Mouse (Mus musculus) forebrain, embryonic 12.5 days (tissue): ENCODE data around the gene Ccdc38. TPM values are rescaled to one million over a fixed set of nuclear protein-coding genes. Genes with fewer than 3 reads are reported as not detected.

Source experiments
- ATAC-seq: fragments of 200-750 bp; cut with Nextera tagmentation; 2 replicates; pipeline ENCODE4 v1.8.0; 2017; ENCODE audit warnings: moderate TSS enrichment; ENCODE audit not compliant: low FRiP score
- H3K27ac ChIP-seq: fragments of 300-500 bp; sonication (generic); 2 replicates; pipeline ENCODE4 v1.5.1; 2016; ENCODE audit warnings: mild to moderate bottlenecking
- H3K27me3 ChIP-seq: fragments of 300-500 bp; sonication (generic); 2 replicates; pipeline ENCODE4 v1.6.1; 2016; ENCODE audit warnings: mild to moderate bottlenecking
- H3K36me3 ChIP-seq: fragments of 300-500 bp; sonication (generic); replicated peaks from 2 replicates; pipeline ENCODE4 v1.6.1; 2016; ENCODE audit warnings: mild to moderate bottlenecking
- H3K4me1 ChIP-seq: fragments of 300-500 bp; sonication (generic); 2 replicates; pipeline ENCODE4 v1.6.1; 2016
- H3K4me2 ChIP-seq: fragments of 300-500 bp; sonication (generic); 2 replicates; pipeline ENCODE4 v1.6.1; 2016; ENCODE audit warnings: mild to moderate bottlenecking, moderate library complexity
- H3K4me3 ChIP-seq: fragments of 300-500 bp; sonication (generic); replicated peaks from 2 replicates; pipeline ENCODE4 v1.5.1; 2016; ENCODE audit warnings: mild to moderate bottlenecking
- H3K9ac ChIP-seq: fragments of 300-500 bp; sonication (generic); 2 replicates; pipeline ENCODE4 v1.6.1; 2016; ENCODE audit warnings: mild to moderate bottlenecking
- H3K9me3 ChIP-seq: fragments of 300-500 bp; sonication (generic); 2 replicates; pipeline ENCODE4 v1.6.1; 2016
- WGBS: fragments of 180-500 bp; shearing (Covaris S2); methylation state at CpG from one replicate; pipeline ENCODE4 v1.1.7; 2016; 5-methylcytosine and 5-hydroxymethylcytosine counted together
- polyA plus RNA-seq: library from polyadenylated mRNA; unstranded; fragments of >200 nt; fragmentation: Nextera tagmentation; extraction: Ambion mirVana; gene quantifications from 2 replicates; pipeline ENCODE4 v1.2.1, GENCODE M21; 2016

The Ccdc38 gene
- polyA plus RNA-seq, 1 experiment from 2014 or later: 0.72 TPM

DNA sequence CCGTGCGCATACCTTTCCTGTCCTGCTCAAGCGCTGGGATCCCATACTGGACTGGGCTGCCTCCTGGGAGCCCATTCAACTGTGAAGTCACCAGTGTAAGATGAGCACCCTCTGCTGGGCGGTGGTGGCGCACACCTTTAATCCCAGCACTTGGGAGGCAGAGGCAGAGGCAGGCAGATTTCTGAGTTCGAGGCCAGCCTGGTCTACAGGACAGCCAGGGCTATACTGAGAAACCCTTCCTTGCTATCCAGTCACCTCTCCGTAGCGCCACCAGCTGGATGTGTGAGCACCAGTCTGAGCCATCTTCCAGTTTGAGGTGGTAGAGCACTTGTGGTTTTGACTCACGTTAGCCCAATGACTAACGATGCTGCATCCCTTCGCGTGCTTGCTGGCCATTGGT lies 52.0 kb downstream of the Ccdc38 start:
- 56% methylated on average over 12 of the region's 12 CpGs for WGBS
- H3K4me1 ChIP-seq: peaks cover 21% of the 10 kb centered on the region

DNA sequence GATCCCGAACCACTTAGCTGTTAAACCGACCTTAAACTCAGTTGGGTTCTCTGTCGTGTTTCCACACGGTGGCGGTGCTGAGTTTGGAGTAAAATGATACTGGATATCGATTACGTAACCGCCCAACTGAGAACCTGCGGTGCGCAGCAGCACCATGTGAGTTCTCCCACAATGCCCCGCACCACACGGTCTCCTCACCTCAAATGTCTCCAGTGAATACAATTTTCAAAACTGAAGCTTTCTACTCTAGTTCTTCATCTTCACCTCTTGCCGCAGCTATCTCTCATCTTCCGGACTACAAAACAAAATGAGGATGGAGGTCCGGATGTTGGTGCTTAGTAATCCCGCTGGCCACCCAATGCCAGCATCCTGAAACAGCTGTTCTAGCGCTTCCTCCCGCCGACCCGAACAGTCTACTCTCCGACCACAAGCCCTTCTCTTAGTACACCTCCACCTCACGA lies 53.6 kb downstream of the Ccdc38 start:
- H3K4me1 ChIP-seq: peaks cover 8% of the 10 kb centered on the region
- ATAC-seq: peak; percentile 79
- H3K9ac ChIP-seq: peak overlapping the region; percentile 60
- no peaks in the 10 kb centered on the region for H3K36me3 ChIP-seq
- 2% methylated on average over 22 of the region's 22 CpGs for WGBS
- no peaks in the 10 kb centered on the region for H3K9me3 ChIP-seq
- H3K27me3 ChIP-seq: peaks cover 4% of the 10 kb centered on the region
- H3K4me2 ChIP-seq: peak overlapping the region; percentile 74
- H3K4me3 ChIP-seq: peak overlapping the region; percentile 44
- H3K27ac ChIP-seq: no peak overlapping the region

More for the DNA sequence above, 52.0 kb downstream of the Ccdc38 start:
- Histone ChIP-seq H3K36me3 (peaks cover 6% of the 10 kb centered on the region), H3K4me2 (no peak overlapping the region), H3K4me3 (no peak overlapping the region), H3K27me3 (peaks cover 4% of the 10 kb centered on the region), H3K9ac (no peak overlapping the region), H3K27ac (no peak overlapping the region), H3K9me3 (no peaks in the 10 kb centered on the region)
- ATAC-seq: no peak

DNA sequence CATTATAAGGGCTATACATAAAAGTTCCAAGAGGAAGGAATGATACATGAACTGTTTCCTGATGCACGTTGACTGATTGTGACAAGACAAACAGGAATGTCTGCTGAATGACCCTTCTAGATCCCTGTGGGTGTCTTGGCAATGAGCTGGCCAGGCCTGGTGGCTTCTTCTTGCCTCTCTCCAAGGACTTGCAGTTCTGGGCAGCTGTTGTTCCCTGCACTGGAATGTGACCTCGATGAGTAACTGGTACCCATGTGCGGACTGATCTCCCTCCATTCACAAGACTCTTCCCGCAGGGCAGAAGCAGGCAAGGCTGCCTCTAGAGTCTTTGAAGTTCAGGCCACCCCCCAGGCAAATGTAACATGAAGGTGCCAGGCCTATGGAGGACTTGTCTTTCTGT lies 55.4 kb downstream of the Ccdc38 start:
- ATAC-seq: no peak
- H3K36me3 ChIP-seq: no peaks in the 10 kb centered on the region

GRCm38 (mm10) chr10:93596641-93597040 lies 56.2 kb downstream of the Ccdc38 start:
- Histone ChIP-seq H3K27me3 (peaks cover 4% of the 10 kb centered on the region), H3K4me3 (no peak overlapping the region), H3K27ac (no peak overlapping the region), H3K4me1 (peaks cover 4% of the 10 kb centered on the region; the same call in 1 of the 2 replicates), H3K9me3 (no peaks in the 10 kb centered on the region), H3K4me2 (no peak overlapping the region), H3K9ac (no peak overlapping the region), H3K36me3 (no peaks in the 10 kb centered on the region)
- 81% methylated on average over 3 of the region's 3 CpGs for WGBS
- ATAC-seq: no peak

More for the DNA sequence above, 55.4 kb downstream of the Ccdc38 start:
- 82% methylated on average over 4 of the region's 4 CpGs for WGBS
- Histone ChIP-seq H3K27ac (no peak overlapping the region), H3K4me3 (no peak overlapping the region), H3K4me1 (peaks cover 4% of the 10 kb centered on the region; the same call in 1 of the 2 replicates), H3K9ac (no peak overlapping the region), H3K27me3 (peaks cover 4% of the 10 kb centered on the region), H3K9me3 (no peaks in the 10 kb centered on the region), H3K4me2 (no peak overlapping the region)

- WGBS: 62% methylated on average over 5 of the region's 5 CpGs
Measured at GRCm38 (mm10) chr10:93602309-93602708, 61.9 kb downstream of the Ccdc38 start.

GRCm38 (mm10) chr10:93603256-93603655 lies 62.8 kb downstream of the Ccdc38 start:
- no peaks in the 10 kb centered on the region for H3K4me1 ChIP-seq
- no peak overlapping the region for H3K4me3 ChIP-seq
- H3K27ac ChIP-seq: no peak overlapping the region
- H3K9ac ChIP-seq: no peak overlapping the region
- WGBS: 95% methylated on average over 1 of the region's 1 CpGs
- no peaks in the 10 kb centered on the region for H3K36me3 ChIP-seq
- H3K9me3 ChIP-seq: no peaks in the 10 kb centered on the region
- no peak overlapping the region for H3K4me2 ChIP-seq
- no peak for ATAC-seq
- no peaks in the 10 kb centered on the region for H3K27me3 ChIP-seq

More at GRCm38 (mm10) chr10:93602309-93602708, 61.9 kb downstream of the Ccdc38 start:
- Histone ChIP-seq H3K4me2 (no peak overlapping the region), H3K4me1 (no peaks in the 10 kb centered on the region), H3K9ac (no peak overlapping the region), H3K27ac (no peak overlapping the region), H3K4me3 (no peak overlapping the region), H3K27me3 (no peaks in the 10 kb centered on the region), H3K36me3 (no peaks in the 10 kb centered on the region), H3K9me3 (no peaks in the 10 kb centered on the region)
- no peak for ATAC-seq

- Histone ChIP-seq H3K4me2 (no peak overlapping the region), H3K9ac (no peak overlapping the region), H3K27ac (no peak overlapping the region), H3K4me1 (no peaks in the 10 kb centered on the region), H3K4me3 (no peak overlapping the region), H3K27me3 (no peaks in the 10 kb centered on the region; the same call in 1 of the 2 replicates), H3K36me3 (no peaks in the 10 kb centered on the region), H3K9me3 (no peaks in the 10 kb centered on the region)
- 93% methylated on average over 9 of the region's 9 CpGs for WGBS
- ATAC-seq: no peak
Measured at GRCm38 (mm10) chr10:93606326-93606725, 65.9 kb downstream of the Ccdc38 start.

DNA sequence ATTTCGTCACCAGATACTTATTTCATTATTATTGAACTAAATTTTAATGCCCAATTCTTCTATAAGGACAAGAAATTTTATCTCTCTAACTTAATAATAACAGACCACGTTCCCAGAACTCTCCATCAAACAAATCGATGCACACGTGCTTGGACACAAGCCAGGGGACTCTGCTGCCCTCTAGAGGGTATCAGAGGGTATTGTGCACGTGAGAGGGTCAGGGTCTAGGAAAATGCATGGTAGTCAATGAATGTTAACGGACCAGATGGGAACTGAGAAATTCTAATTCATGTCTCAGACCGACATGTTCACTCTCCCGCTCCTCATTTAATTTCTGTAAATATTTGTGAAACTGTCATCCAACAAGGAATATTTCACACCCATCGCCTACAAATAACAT lies 67.6 kb downstream of the Ccdc38 start:
- 54% methylated on average over 9 of the region's 9 CpGs for WGBS
- no peak overlapping the region for H3K4me2 ChIP-seq
- H3K9me3 ChIP-seq: no peaks in the 10 kb centered on the region
- no peak overlapping the region for H3K9ac ChIP-seq
- no peak for ATAC-seq
- H3K36me3 ChIP-seq: no peaks in the 10 kb centered on the region
- H3K27ac ChIP-seq: no peak overlapping the region
- no peaks in the 10 kb centered on the region; the same call in 1 of the 2 replicates for H3K27me3 ChIP-seq
- no peaks in the 10 kb centered on the region for H3K4me1 ChIP-seq
- no peak overlapping the region for H3K4me3 ChIP-seq

GRCm38 (mm10) chr10:93609236-93609635 lies 68.8 kb downstream of the Ccdc38 start:
- H3K36me3 ChIP-seq: no peaks in the 10 kb centered on the region
- H3K27me3 ChIP-seq: no peaks in the 10 kb centered on the region; the same call in 1 of the 2 replicates
- no peaks in the 10 kb centered on the region for H3K9me3 ChIP-seq
- no peak overlapping the region for H3K9ac ChIP-seq
- ATAC-seq: no peak
- 92% methylated on average over 7 of the region's 7 CpGs for WGBS
- H3K4me1 ChIP-seq: no peaks in the 10 kb centered on the region
- no peak overlapping the region for H3K27ac ChIP-seq
- H3K4me2 ChIP-seq: no peak overlapping the region
- no peak overlapping the region for H3K4me3 ChIP-seq

DNA sequence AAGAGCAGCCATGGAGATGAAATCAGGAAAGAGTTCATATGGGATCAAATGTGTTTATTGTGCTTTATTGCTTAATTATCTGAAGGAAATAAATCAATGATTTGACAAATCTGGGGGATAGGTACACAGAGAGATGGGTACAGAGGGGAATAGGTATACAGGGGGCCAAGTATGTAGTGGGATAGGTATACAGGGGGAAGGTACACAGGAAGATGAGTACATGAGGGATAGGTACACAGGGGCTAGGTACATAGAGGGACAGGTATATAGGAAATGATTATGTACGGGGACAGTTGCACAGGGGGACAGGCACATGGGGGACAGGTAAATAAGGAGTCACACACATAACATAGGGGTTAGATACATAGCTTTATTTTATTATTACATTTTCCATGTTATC lies 70.5 kb downstream of the Ccdc38 start:
- no peak overlapping the region for H3K27ac ChIP-seq
- no peak overlapping the region for H3K4me3 ChIP-seq
- no peaks in the 10 kb centered on the region for H3K9me3 ChIP-seq
- H3K4me1 ChIP-seq: no peaks in the 10 kb centered on the region
- no peaks in the 10 kb centered on the region for H3K36me3 ChIP-seq
- no peak for ATAC-seq
- H3K27me3 ChIP-seq: no peaks in the 10 kb centered on the region; the same call in 1 of the 2 replicates
- WGBS: 86% methylated on average over 1 of the region's 1 CpGs
- H3K9ac ChIP-seq: no peak overlapping the region
- H3K4me2 ChIP-seq: no peak overlapping the region

DNA sequence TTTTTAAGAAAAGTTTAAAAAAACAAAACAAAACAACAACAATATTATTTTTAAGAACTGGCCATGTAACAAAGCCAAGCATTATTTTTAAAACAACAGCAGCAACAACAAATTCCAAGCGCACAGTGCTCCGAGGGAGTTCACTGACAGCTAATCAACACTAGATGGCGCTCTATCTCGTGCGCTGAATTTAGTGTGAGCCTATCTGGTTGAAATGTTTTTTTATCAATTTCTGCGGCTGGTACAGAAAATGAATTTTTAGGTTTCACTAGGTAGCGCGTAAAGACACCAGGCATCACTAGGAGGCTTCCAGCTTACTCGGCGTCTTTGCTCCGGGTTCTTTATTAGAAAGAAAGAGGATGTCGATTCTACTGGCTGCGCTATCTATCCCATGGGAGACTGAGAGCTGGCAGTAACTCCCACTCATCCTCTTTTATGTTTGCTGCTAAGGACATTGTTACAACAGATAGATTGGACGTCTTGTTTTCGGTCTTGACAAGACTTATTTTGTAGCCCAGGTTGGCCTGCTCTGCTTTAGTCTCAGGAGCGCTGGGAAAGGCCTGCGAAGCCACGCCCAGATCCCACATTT lies 71.1 kb downstream of the Ccdc38 start:
- H3K4me3 ChIP-seq: no peak overlapping the region

DNA sequence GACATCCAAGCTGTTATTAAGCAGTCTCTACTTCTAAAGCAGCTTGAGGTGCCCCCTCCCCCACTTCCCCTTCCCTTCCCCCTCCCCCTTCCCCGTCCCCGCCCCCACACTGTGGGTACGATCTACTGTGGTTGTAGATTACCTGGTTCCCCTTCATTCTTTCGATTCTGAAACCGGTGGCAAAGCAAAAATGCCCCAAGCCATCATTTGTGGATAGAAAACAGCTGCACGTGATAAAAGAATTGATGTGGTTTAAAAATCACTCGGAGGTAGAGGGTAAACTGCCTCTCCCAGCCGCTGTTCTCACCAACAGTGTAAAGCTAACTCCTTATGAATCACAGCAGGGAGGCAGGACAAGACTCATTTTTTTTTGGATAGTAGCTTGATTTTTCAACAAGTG lies 74.4 kb downstream of the Ccdc38 start:
- no peaks in the 10 kb centered on the region for H3K9me3 ChIP-seq
- H3K9ac ChIP-seq: no peak overlapping the region
- no peak for ATAC-seq
- no peaks in the 10 kb centered on the region for H3K36me3 ChIP-seq
- H3K4me3 ChIP-seq: no peak overlapping the region
- no peaks in the 10 kb centered on the region for H3K4me1 ChIP-seq
- no peaks in the 10 kb centered on the region for H3K27me3 ChIP-seq
- H3K27ac ChIP-seq: no peak overlapping the region
- no peak overlapping the region for H3K4me2 ChIP-seq
- 82% methylated on average over 8 of the region's 8 CpGs for WGBS

More for the DNA sequence above, 71.1 kb downstream of the Ccdc38 start:
- Histone ChIP-seq H3K4me2 (no peak overlapping the region), H3K36me3 (no peaks in the 10 kb centered on the region), H3K27me3 (no peaks in the 10 kb centered on the region; the same call in 1 of the 2 replicates), H3K4me1 (no peaks in the 10 kb centered on the region), H3K9ac (no peak overlapping the region), H3K9me3 (no peaks in the 10 kb centered on the region), H3K27ac (no peak overlapping the region)
- ATAC-seq: no peak
- 51% methylated on average over 18 of the region's 18 CpGs for WGBS
